Mouse (Mus musculus) kidney, postnatal 0 days (tissue): ENCODE measurements around the gene Kti12. TPM values are rescaled to one million over a fixed set of nuclear protein-coding genes. Genes with fewer than 3 reads are reported as not detected.

ENCODE experiments used
- ATAC-seq: fragments of 200-750 bp; cut with Nextera tagmentation; replicated peaks from 2 replicates; pipeline ENCODE4 v1.8.0; 2017; ENCODE audit warnings: low read depth, moderate number of reproducible peaks, moderate TSS enrichment, moderate library complexity; ENCODE audit not compliant: low FRiP score
- DNase-seq: peaks from one replicate; pipeline ENCODE4 v3.0.0-alpha.2; 2016; ENCODE audit warnings: low spot score
- H3K27ac ChIP-seq: fragments of 300-500 bp; sonication (generic); 2 replicates; pipeline ENCODE4 v1.5.1; 2014; ENCODE audit warnings: mild to moderate bottlenecking
- H3K27me3 ChIP-seq: fragments of 300-500 bp; sonication (generic); 2 replicates; pipeline ENCODE4 v1.6.1; 2014; ENCODE audit warnings: low read length, mixed read lengths; ENCODE audit not compliant: insufficient read depth
- H3K36me3 ChIP-seq: fragments of 300-500 bp; sonication (generic); 2 replicates; pipeline ENCODE4 v1.6.1; 2014; ENCODE audit warnings: low read length, mixed read lengths; ENCODE audit not compliant: insufficient read depth
- H3K4me1 ChIP-seq: fragments of 300-500 bp; sonication (generic); replicated peaks from 2 replicates; pipeline ENCODE4 v1.6.1; 2014; ENCODE audit warnings: antibody characterized with exemption, low read length, mixed read lengths; ENCODE audit not compliant: insufficient read depth
- H3K4me2 ChIP-seq: fragments of 300-500 bp; sonication (generic); 2 replicates; pipeline ENCODE4 v1.6.1; 2014; ENCODE audit warnings: mild to moderate bottlenecking, low read length, moderate library complexity, mixed read lengths
- H3K4me3 ChIP-seq: fragments of 300-500 bp; sonication (generic); replicated peaks from 2 replicates; pipeline ENCODE4 v1.5.1; 2014; ENCODE audit warnings: low read depth, low read length
- H3K9ac ChIP-seq: fragments of 300-500 bp; sonication (generic); 2 replicates; pipeline ENCODE4 v1.6.1; 2014; ENCODE audit warnings: low read depth, low read length
- H3K9me3 ChIP-seq: fragments of 300-500 bp; sonication (generic); replicated peaks from 2 replicates; pipeline ENCODE4 v1.6.1; 2016; ENCODE audit warnings: low read length, inconsistent platforms, mixed read lengths
- CTCF ChIP-seq: IDR thresholded peaks from 2 replicates; pipeline ENCODE4 v1.5.1; 2016; ENCODE audit warnings: antibody characterized with exemption, low read depth, mild to moderate bottlenecking, moderate library complexity
- WGBS: fragments of 180-500 bp; shearing (Covaris S2); extraction: QIAGEN DNeasy Blood & Tissue Kit; methylation state at CpG from one replicate; pipeline ENCODE4 v1.1.7; 2014; 5-methylcytosine and 5-hydroxymethylcytosine counted together
- polyA plus RNA-seq: library from polyadenylated mRNA; unstranded; fragments of >200 nt; fragmentation: Nextera tagmentation; extraction: Ambion mirVana; gene quantifications from 2 replicates; pipeline ENCODE4 v1.2.1, GENCODE M21; 2015

Kti12 gene
- 52.2 and 53.5 TPM in 2 replicates for polyA plus RNA-seq

DNA sequence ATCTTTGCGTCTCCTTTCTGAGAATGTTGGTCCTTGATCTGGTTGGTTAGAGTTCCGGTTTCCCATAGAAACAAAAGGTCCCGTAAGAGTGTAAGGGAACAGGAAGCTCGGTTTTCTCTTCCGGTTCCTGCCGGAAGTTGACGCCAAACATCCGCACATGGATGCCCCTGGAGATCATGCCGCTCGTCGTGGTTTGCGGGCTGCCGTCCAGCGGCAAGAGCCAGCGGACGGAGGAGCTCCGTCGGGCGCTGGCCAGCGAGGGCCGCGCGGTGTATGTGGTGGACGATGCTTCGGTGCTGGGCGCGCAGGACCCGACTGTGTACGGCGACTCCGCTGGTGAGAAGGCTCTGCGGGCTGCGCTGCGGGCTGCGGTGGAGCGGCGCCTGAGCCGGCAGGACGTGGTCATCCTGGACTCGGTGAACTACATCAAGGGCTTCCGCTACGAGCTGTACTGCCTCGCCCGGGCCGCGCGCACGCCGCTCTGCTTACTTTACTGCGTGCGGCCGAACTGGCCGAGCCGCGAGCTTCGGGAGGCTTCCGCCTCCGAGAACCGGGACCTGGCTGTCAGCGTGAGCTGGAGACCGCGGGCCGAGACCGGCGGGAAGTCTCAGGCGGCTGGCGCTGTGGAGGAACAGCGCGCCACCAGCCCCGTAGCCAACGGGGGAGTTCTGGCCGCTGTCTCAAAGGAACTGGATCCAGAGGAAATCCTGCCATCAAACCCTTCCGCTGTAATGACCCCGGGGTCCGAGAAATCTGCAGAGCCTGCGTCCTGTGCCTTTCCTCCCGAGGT, at the start of gene Kti12:
TSS of gene Kti12 (plus strand) at position 71 of the 790 bp plus-strand sequence.
- peak within 1 kb of the TSS; percentile 98 for H3K4me2 ChIP-seq
- peaks cover 7% of the 10 kb centered on the region for H3K4me1 ChIP-seq
- H3K36me3 ChIP-seq: no peaks in the 10 kb centered on the region
- no peaks in the 10 kb centered on the region for H3K9me3 ChIP-seq
- H3K4me3 ChIP-seq: peak within 1 kb of the TSS; percentile 76
- ATAC-seq: peak; percentile 85
- H3K27me3 ChIP-seq: no peaks in the 10 kb centered on the region
- no peak for TF ChIP-seq CTCF
- peak within 1 kb of the TSS; percentile 98 for H3K27ac ChIP-seq
- under 1% methylated on average over 72 of the region's 77 CpGs for WGBS
- peak; percentile 96 for DNase-seq
- H3K9ac ChIP-seq: peak within 1 kb of the TSS; percentile 86

DNA sequence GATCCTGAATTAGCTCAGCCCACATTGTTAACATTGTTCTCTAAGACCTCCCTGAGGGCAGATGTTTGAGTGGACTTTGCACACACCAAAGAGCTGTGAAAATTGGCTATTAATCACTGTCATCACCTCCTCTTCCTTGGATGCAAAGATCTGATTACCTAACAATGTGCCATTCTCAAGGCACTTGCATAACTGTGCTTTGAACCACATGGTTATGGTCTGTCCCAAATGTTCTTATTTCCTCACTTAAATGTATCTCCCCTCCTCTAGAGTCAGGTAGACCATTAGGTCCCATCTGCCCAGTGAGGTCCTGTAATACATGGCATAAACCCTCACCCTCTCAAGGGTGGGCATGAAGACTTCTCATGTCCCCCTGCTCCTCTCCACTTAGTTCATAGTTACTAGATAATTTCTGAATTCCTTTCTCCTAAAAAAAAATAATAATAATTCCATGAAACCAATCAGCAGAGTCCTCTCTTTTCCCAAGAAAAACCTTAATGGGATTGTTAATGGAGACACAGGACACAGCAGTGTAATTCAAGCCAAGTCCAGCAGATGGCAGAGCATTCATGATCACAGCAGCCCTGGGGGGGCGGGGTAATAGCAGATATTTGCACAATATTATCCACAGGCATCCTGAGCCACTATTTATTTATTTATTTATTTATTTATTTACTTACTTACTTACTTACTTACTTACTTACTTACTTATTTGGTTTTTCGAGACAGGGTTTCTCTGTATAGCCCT, 49.3 kb upstream of the Kti12 start:
- WGBS: 49% methylated on average over 2 of the region's 2 CpGs
- H3K36me3 ChIP-seq: no peaks in the 10 kb centered on the region
- TF ChIP-seq CTCF: peak; percentile 77
- H3K4me1 ChIP-seq: no peaks in the 10 kb centered on the region
- ATAC-seq (no peak), DNase-seq (peak; percentile 84)
- H3K4me3 ChIP-seq: no peak overlapping the region
- no peaks in the 10 kb centered on the region for H3K9me3 ChIP-seq
- H3K27me3 ChIP-seq: no peaks in the 10 kb centered on the region
- H3K9ac ChIP-seq: no peak overlapping the region
- H3K4me2 ChIP-seq: no peak overlapping the region
- no peak overlapping the region for H3K27ac ChIP-seq

DNA sequence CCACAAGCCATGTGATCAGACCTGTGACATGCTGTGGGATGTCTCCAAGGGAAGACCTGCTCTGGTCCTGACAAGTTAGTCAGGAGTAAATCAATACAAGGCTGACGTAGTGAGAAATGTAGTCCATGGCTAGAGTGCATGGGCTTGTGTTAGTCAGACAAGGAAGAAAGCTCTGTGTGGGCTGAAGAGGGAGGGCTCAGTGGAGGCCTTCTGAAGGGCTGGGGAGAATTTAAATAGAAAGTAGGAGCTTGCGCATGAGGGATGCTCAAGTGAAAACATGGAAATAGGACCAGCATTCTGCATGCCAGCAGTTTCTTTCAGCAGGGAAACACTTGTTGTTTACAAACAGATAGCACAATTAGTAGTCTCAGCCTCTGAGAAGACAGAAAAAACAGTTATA, 44.0 kb upstream of the Kti12 start:
- no peak for TF ChIP-seq CTCF
- H3K4me3 ChIP-seq: no peak overlapping the region
- DNase-seq (no peak), ATAC-seq (no peak)
- no peaks in the 10 kb centered on the region for H3K4me1 ChIP-seq
- no peak overlapping the region for H3K4me2 ChIP-seq
- no peaks in the 10 kb centered on the region for H3K9me3 ChIP-seq
- no peaks in the 10 kb centered on the region for H3K27me3 ChIP-seq
- H3K36me3 ChIP-seq: no peaks in the 10 kb centered on the region
- 80% methylated on average over 2 of the region's 2 CpGs for WGBS
- H3K9ac ChIP-seq: no peak overlapping the region
- no peak overlapping the region for H3K27ac ChIP-seq

GRCm38 (mm10) chr4:108811142-108811541, 36.4 kb upstream of the Kti12 start:
- no peak overlapping the region for H3K4me2 ChIP-seq
- DNase-seq: no peak
- no peak for TF ChIP-seq CTCF
- WGBS: 58% methylated on average over 4 of the region's 4 CpGs
- no peaks in the 10 kb centered on the region for H3K36me3 ChIP-seq
- H3K27ac ChIP-seq: no peak overlapping the region
- H3K9ac ChIP-seq: no peak overlapping the region
- H3K4me3 ChIP-seq: no peak overlapping the region
- H3K27me3 ChIP-seq: no peaks in the 10 kb centered on the region
- ATAC-seq: peak; percentile 25; the same call in 1 of the 2 replicates
- H3K9me3 ChIP-seq: no peaks in the 10 kb centered on the region
- no peaks in the 10 kb centered on the region for H3K4me1 ChIP-seq

DNA sequence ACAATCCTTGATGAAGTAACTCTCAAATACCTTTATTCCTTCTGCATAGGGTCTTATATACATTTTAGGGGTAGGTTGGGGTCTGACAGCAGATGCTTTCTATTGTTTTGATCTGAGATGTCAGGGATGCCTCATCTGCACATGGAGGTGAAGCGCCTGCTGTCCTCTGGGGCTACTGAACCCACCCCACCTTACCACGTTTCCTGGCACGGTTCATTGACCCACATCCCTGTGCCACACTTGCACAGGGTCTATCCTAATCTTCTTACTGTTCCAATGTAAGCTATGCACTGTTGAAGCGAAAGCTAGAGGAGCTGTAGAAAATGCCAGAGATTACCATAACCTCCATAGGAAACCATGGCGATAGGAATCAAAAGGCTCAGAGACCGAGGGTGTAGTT, 36.0 kb upstream of the Kti12 start:
- Histone ChIP-seq H3K4me2 (no peak overlapping the region), H3K27ac (no peak overlapping the region), H3K27me3 (no peaks in the 10 kb centered on the region), H3K36me3 (no peaks in the 10 kb centered on the region), H3K4me1 (no peaks in the 10 kb centered on the region), H3K9ac (no peak overlapping the region), H3K9me3 (no peaks in the 10 kb centered on the region), H3K4me3 (no peak overlapping the region)
- no peak for ATAC-seq
- TF ChIP-seq CTCF: no peak
- 65% methylated on average over 6 of the region's 6 CpGs for WGBS
- DNase-seq: no peak

- 85% methylated on average over 3 of the region's 3 CpGs for WGBS
- Histone ChIP-seq H3K4me2 (no peak overlapping the region), H3K9ac (no peak overlapping the region), H3K4me1 (no peaks in the 10 kb centered on the region), H3K9me3 (no peaks in the 10 kb centered on the region), H3K4me3 (no peak overlapping the region), H3K36me3 (peaks cover 42% of the 10 kb centered on the region; the same call in 1 of the 2 replicates), H3K27me3 (no peaks in the 10 kb centered on the region), H3K27ac (no peak overlapping the region)
- TF ChIP-seq CTCF: no peak
- DNase-seq: no peak
- ATAC-seq: no peak
Observed at GRCm38 (mm10) chr4:108825677-108826076, 21.9 kb upstream of the Kti12 start.
